Mouse (Mus musculus): ENCODE data around the gene Cnp. TPM values are rescaled to one million over a fixed set of nuclear protein-coding genes. Genes with fewer than 3 reads are reported as not detected.

Gene Cnp
- total and polyA plus RNA-seq, 3 experiments = 5.6 to 9.5 (median 7.6) TPM

- Histone ChIP-seq H3K79me2 (replicated peaks; ENCODE audit: control insufficient read depth, insufficient read depth, low read length) (peaks cover 6% of the 10 kb centered on the region), H3K4me3 (peak within 1 kb of the TSS; percentile 84), H3K9ac (ENCODE audit: low read depth, low read length) (peak within 1 kb of the TSS; percentile 69), H3K4me1 (ENCODE audit: control insufficient read depth, insufficient read depth, low read length) (peaks cover 7% of the 10 kb centered on the region), H3K36me3 (ENCODE audit: control insufficient read depth, insufficient read depth, low read length) (peaks cover 2% of the 10 kb centered on the region; the same call in 1 of the 2 replicates), H3K27me3 (ENCODE audit: control insufficient read depth, insufficient read depth, low read length) (no peaks in the 10 kb centered on the region), H3K27ac (peak within 1 kb of the TSS; percentile 92)
- TF ChIP-seq EP300 (IDR thresholded peaks at IDR 0.05; ENCODE audit: insufficient read depth, low read depth, low read length) (no peak), CTCF (IDR thresholded peaks at IDR 0.05) (no peak), POLR2A (IDR thresholded peaks at IDR 0.05; ENCODE audit: insufficient read depth, low read depth, low read length) (no peak)
- no peak for DNase-seq
- 3% methylated on average over 11 of the region's 11 CpGs for WGBS
- intact Hi-C loops (cut with DNase I) = loop anchor here (2.0 to 5.0 kb wide), 3 partner anchors 49 to 142 kb away; partner anchors contain the start of genes Acly and Hcrt
These were observed 45.3 kb downstream of the Cnp start, which contains the start of gene Dnajc7 for GRCm38 (mm10) chr11:100619982-100620381. Gene Dnajc7 (minus strand): TSS chr11:100620168.

- H3K79me2 ChIP-seq (replicated peaks; ENCODE audit: control insufficient read depth, insufficient read depth, low read length) = peaks cover 2% of the 10 kb centered on the region; the same call in 1 of the 2 replicates
- peaks cover 1% of the 10 kb centered on the region; the same call in 1 of the 2 replicates for H3K36me3 ChIP-seq (ENCODE audit: control insufficient read depth, insufficient read depth, low read length)
- intact Hi-C loops (cut with DNase I) = loop anchor here (5.0 kb wide), 2 partner anchors 95 to 140 kb away; partner anchors contain the start of genes Acly and Hcrt
- DNase-seq = peak; percentile 96 to 97
- H3K27ac ChIP-seq = peak overlapping the region; percentile 95
- H3K9ac ChIP-seq (ENCODE audit: low read depth, low read length) = peak overlapping the region; percentile 89
- H3K4me3 ChIP-seq = peak overlapping the region; percentile 60
- WGBS = under 1% methylated on average over 24 of the region's 24 CpGs
- H3K27me3 ChIP-seq (ENCODE audit: control insufficient read depth, insufficient read depth, low read length) = no peaks in the 10 kb centered on the region
- peaks cover 10% of the 10 kb centered on the region for H3K4me1 ChIP-seq (ENCODE audit: control insufficient read depth, insufficient read depth, low read length)
- TF ChIP-seq EP300 (IDR thresholded peaks at IDR 0.05; ENCODE audit: insufficient read depth, low read depth, low read length) (0 out of 2 replicates have a peak, but pooled peaks have one; percentile 32), CTCF (IDR thresholded peaks at IDR 0.05) (peak; percentile 99; the same call in 1 of the 2 replicates), POLR2A (IDR thresholded peaks at IDR 0.05; ENCODE audit: insufficient read depth, low read depth, low read length) (peak; percentile 78)
These were observed 48.0 kb downstream of the Cnp start for GRCm38 (mm10) chr11:100622714-100623113.

GRCm38 (mm10) chr11:100623867-100624266 is 49.2 kb downstream of the Cnp start:
- Histone ChIP-seq H3K4me3 (no peak overlapping the region; the same call in 1 of the 2 replicates), H3K79me2 (replicated peaks; ENCODE audit: control insufficient read depth, insufficient read depth, low read length) (no peaks in the 10 kb centered on the region; the same call in 1 of the 2 replicates), H3K4me1 (ENCODE audit: control insufficient read depth, insufficient read depth, low read length) (peaks cover 9% of the 10 kb centered on the region), H3K9ac (ENCODE audit: low read depth, low read length) (no peak overlapping the region), H3K27me3 (ENCODE audit: control insufficient read depth, insufficient read depth, low read length) (no peaks in the 10 kb centered on the region), H3K27ac (no peak overlapping the region), H3K36me3 (ENCODE audit: control insufficient read depth, insufficient read depth, low read length) (no peaks in the 10 kb centered on the region)
- no peak for TF ChIP-seq EP300 (IDR thresholded peaks at IDR 0.05; ENCODE audit: insufficient read depth, low read depth, low read length)
- no peak for TF ChIP-seq POLR2A (IDR thresholded peaks at IDR 0.05; ENCODE audit: insufficient read depth, low read depth, low read length)
- no peak for TF ChIP-seq CTCF (IDR thresholded peaks at IDR 0.05)
- DNase-seq = peak; percentile 48
- WGBS = 41% methylated on average over 5 of the region's 5 CpGs
- intact Hi-C loops (cut with DNase I) = loop anchor here (5.0 kb wide), 2 partner anchors 97 to 138 kb away; partner anchors contain the start of genes Acly and Hcrt

- no peak overlapping the region for H3K9ac ChIP-seq (ENCODE audit: low read depth, low read length)
- no peaks in the 10 kb centered on the region for H3K27me3 ChIP-seq (ENCODE audit: control insufficient read depth, insufficient read depth, low read length)
- intact Hi-C loops (cut with DNase I) = loop anchor here (2.0 kb wide), 1 partner anchor 77 kb away; no protein-coding TSS in a partner anchor
- 83% methylated on average over 23 of the region's 23 CpGs for WGBS
- DNase-seq = no peak
- no peaks in the 10 kb centered on the region for H3K79me2 ChIP-seq (replicated peaks; ENCODE audit: control insufficient read depth, insufficient read depth, low read length)
- peaks cover 9% of the 10 kb centered on the region for H3K4me1 ChIP-seq (ENCODE audit: control insufficient read depth, insufficient read depth, low read length)
- TF ChIP-seq POLR2A (IDR thresholded peaks at IDR 0.05; ENCODE audit: insufficient read depth, low read depth, low read length) (no peak), CTCF (IDR thresholded peaks at IDR 0.05) (no peak), EP300 (IDR thresholded peaks at IDR 0.05; ENCODE audit: insufficient read depth, low read depth, low read length) (no peak)
- no peak overlapping the region for H3K4me3 ChIP-seq
- no peak overlapping the region; the same call in 1 of the 2 replicates for H3K27ac ChIP-seq
- no peaks in the 10 kb centered on the region for H3K36me3 ChIP-seq (ENCODE audit: control insufficient read depth, insufficient read depth, low read length)
These were observed 51.3 kb downstream of the Cnp start for GRCm38 (mm10) chr11:100625754-100626700.

GRCm38 (mm10) chr11:100626701-100627195 is 52.0 kb downstream of the Cnp start:
- DNase-seq = peak; percentile 76 to 81
- TF ChIP-seq POLR2A (IDR thresholded peaks at IDR 0.05; ENCODE audit: insufficient read depth, low read depth, low read length) (peak; percentile 8; the same call in 1 of the 2 replicates), EP300 (IDR thresholded peaks at IDR 0.05; ENCODE audit: insufficient read depth, low read depth, low read length) (peak; percentile 41; the same call in 1 of the 2 replicates), CTCF (IDR thresholded peaks at IDR 0.05) (peak; percentile 90)
- intact Hi-C loops (cut with DNase I) = loop anchor here (1.0 to 2.0 kb wide), 2 partner anchors 69 to 76 kb away; no protein-coding TSS in a partner anchor
- 18% methylated on average over 9 of the region's 9 CpGs for WGBS
- Histone ChIP-seq H3K27me3 (ENCODE audit: control insufficient read depth, insufficient read depth, low read length) (no peaks in the 10 kb centered on the region), H3K36me3 (ENCODE audit: control insufficient read depth, insufficient read depth, low read length) (no peaks in the 10 kb centered on the region), H3K79me2 (replicated peaks; ENCODE audit: control insufficient read depth, insufficient read depth, low read length) (no peaks in the 10 kb centered on the region), H3K4me3 (no peak overlapping the region), H3K27ac (no peak overlapping the region; the same call in 1 of the 2 replicates), H3K9ac (ENCODE audit: low read depth, low read length) (no peak overlapping the region), H3K4me1 (ENCODE audit: control insufficient read depth, insufficient read depth, low read length) (peaks cover 9% of the 10 kb centered on the region)
